Mouse (Mus musculus): ENCODE results near the gene Tfip11. TPM values are rescaled to one million over a fixed set of nuclear protein-coding genes. Genes with fewer than 3 reads are reported as not detected.

Gene Tfip11
- polyA plus RNA-seq, 1 experiment: 44.9 TPM

GRCm38 (mm10) chr5:112292343-112292980, 33.7 kb upstream of the Tfip11 start:
- H3K36me3 ChIP-seq (ENCODE audit: control insufficient read depth, insufficient read depth): peaks cover 21% of the 10 kb centered on the region
- TF ChIP-seq MYOD1 (IDR thresholded peaks at IDR 0.05; ENCODE audit: control insufficient read depth, insufficient read length, low read depth) (no peak), MAX (IDR thresholded peaks at IDR 0.05) (no peak), USF1 (IDR thresholded peaks at IDR 0.05; ENCODE audit: low read depth) (no peak), FOSL1 (IDR thresholded peaks at IDR 0.05; ENCODE audit: insufficient read depth, low read length, poor library complexity, severe bottlenecking) (no peak), CEBPB (IDR thresholded peaks at IDR 0.05; ENCODE audit: low read depth) (no peak), MYOG (IDR thresholded peaks at IDR 0.05; ENCODE audit: control insufficient read depth, extremely low read depth, insufficient read length) (no peak), CTCF (IDR thresholded peaks at IDR 0.05; ENCODE audit: control insufficient read depth, insufficient read depth, insufficient read length) (no peak)
- peaks cover 90% of the 10 kb centered on the region for H3K79me3 ChIP-seq (ENCODE audit: low read depth)
- H3ac ChIP-seq (ENCODE audit: control insufficient read depth, insufficient read length, low read depth): no peak overlapping the region
- H3K79me2 ChIP-seq (ENCODE audit: control insufficient read depth, insufficient read depth): peaks cover 100% of the 10 kb centered on the region
- no peaks in the 10 kb centered on the region for H3K27me3 ChIP-seq (ENCODE audit: control insufficient read depth, insufficient read depth, insufficient read length)
- H3K4me3 ChIP-seq (ENCODE audit: insufficient read depth, poor library complexity, severe bottlenecking): no peak overlapping the region

GRCm38 (mm10) chr5:112293800-112294199, 32.4 kb upstream of the Tfip11 start:
- Histone ChIP-seq H3K4me3 (ENCODE audit: insufficient read depth, poor library complexity, severe bottlenecking) (no peak overlapping the region), H3ac (ENCODE audit: control insufficient read depth, insufficient read length, low read depth) (no peak overlapping the region), H3K79me2 (ENCODE audit: control insufficient read depth, insufficient read depth) (peaks cover 100% of the 10 kb centered on the region), H3K36me3 (ENCODE audit: control insufficient read depth, insufficient read depth) (peaks cover 33% of the 10 kb centered on the region), H3K79me3 (ENCODE audit: low read depth) (peaks cover 90% of the 10 kb centered on the region), H3K27me3 (ENCODE audit: control insufficient read depth, insufficient read depth, insufficient read length) (no peaks in the 10 kb centered on the region)
- TF ChIP-seq CEBPB (IDR thresholded peaks at IDR 0.05; ENCODE audit: low read depth) (no peak), MAX (IDR thresholded peaks at IDR 0.05) (no peak)

- Histone ChIP-seq H3K79me2 (ENCODE audit: control insufficient read depth, insufficient read depth) (peaks cover 100% of the 10 kb centered on the region), H3ac (ENCODE audit: control insufficient read depth, insufficient read length, low read depth) (peak overlapping the region; percentile 20)
- TF ChIP-seq USF1 (IDR thresholded peaks at IDR 0.05; ENCODE audit: low read depth) (no peak), MYOD1 (IDR thresholded peaks at IDR 0.05; ENCODE audit: control insufficient read depth, insufficient read length, low read depth) (no peak), MAX (IDR thresholded peaks at IDR 0.05) (no peak), FOSL1 (IDR thresholded peaks at IDR 0.05; ENCODE audit: insufficient read depth, low read length, poor library complexity, severe bottlenecking) (no peak), MYOG (IDR thresholded peaks at IDR 0.05; ENCODE audit: control insufficient read depth, extremely low read depth, insufficient read length) (no peak)
Measured at GRCm38 (mm10) chr5:112294696-112295095, 31.5 kb upstream of the Tfip11 start.

GRCm38 (mm10) chr5:112295162-112295561, 31.0 kb upstream of the Tfip11 start:
- Histone ChIP-seq H3K27me3 (ENCODE audit: control insufficient read depth, insufficient read depth, insufficient read length) (no peaks in the 10 kb centered on the region), H3K4me3 (ENCODE audit: insufficient read depth, poor library complexity, severe bottlenecking) (no peak overlapping the region), H3K79me3 (ENCODE audit: low read depth) (peaks cover 91% of the 10 kb centered on the region), H3ac (ENCODE audit: control insufficient read depth, insufficient read length, low read depth) (no peak overlapping the region), H3K79me2 (ENCODE audit: control insufficient read depth, insufficient read depth) (peaks cover 100% of the 10 kb centered on the region), H3K36me3 (ENCODE audit: control insufficient read depth, insufficient read depth) (peaks cover 37% of the 10 kb centered on the region)
- TF ChIP-seq FOSL1 (IDR thresholded peaks at IDR 0.05; ENCODE audit: insufficient read depth, low read length, poor library complexity, severe bottlenecking) (peak; percentile 70), CTCF (IDR thresholded peaks at IDR 0.05; ENCODE audit: control insufficient read depth, insufficient read depth, insufficient read length) (no peak), MYOD1 (IDR thresholded peaks at IDR 0.05; ENCODE audit: control insufficient read depth, insufficient read length, low read depth) (peak; percentile 82), CEBPB (IDR thresholded peaks at IDR 0.05; ENCODE audit: low read depth) (peak; percentile 18), MAX (IDR thresholded peaks at IDR 0.05) (peak; percentile 33), MYOG (IDR thresholded peaks at IDR 0.05; ENCODE audit: control insufficient read depth, extremely low read depth, insufficient read length) (no peak)

More at GRCm38 (mm10) chr5:112294696-112295095, 31.5 kb upstream of the Tfip11 start:
- Histone ChIP-seq H3K36me3 (ENCODE audit: control insufficient read depth, insufficient read depth) (peaks cover 38% of the 10 kb centered on the region), H3K4me3 (ENCODE audit: insufficient read depth, poor library complexity, severe bottlenecking) (no peak overlapping the region), H3K27me3 (ENCODE audit: control insufficient read depth, insufficient read depth, insufficient read length) (no peaks in the 10 kb centered on the region), H3K79me3 (ENCODE audit: low read depth) (peaks cover 91% of the 10 kb centered on the region)

- H3K79me3 ChIP-seq (ENCODE audit: low read depth): peaks cover 91% of the 10 kb centered on the region
- H3K4me3 ChIP-seq (ENCODE audit: insufficient read depth, poor library complexity, severe bottlenecking): no peak overlapping the region
Measured at GRCm38 (mm10) chr5:112295564-112295963, 30.6 kb upstream of the Tfip11 start.

More at GRCm38 (mm10) chr5:112295564-112295963, 30.6 kb upstream of the Tfip11 start:
- peak overlapping the region; percentile 50 for H3ac ChIP-seq (ENCODE audit: control insufficient read depth, insufficient read length, low read depth)
- peaks cover 100% of the 10 kb centered on the region for H3K79me2 ChIP-seq (ENCODE audit: control insufficient read depth, insufficient read depth)
- H3K27me3 ChIP-seq (ENCODE audit: control insufficient read depth, insufficient read depth, insufficient read length): no peaks in the 10 kb centered on the region
- H3K36me3 ChIP-seq (ENCODE audit: control insufficient read depth, insufficient read depth): peaks cover 33% of the 10 kb centered on the region
- no peak for TF ChIP-seq MYOG (IDR thresholded peaks at IDR 0.05; ENCODE audit: control insufficient read depth, extremely low read depth, insufficient read length)
- TF ChIP-seq MYOD1 (IDR thresholded peaks at IDR 0.05; ENCODE audit: control insufficient read depth, insufficient read length, low read depth): no peak
- no peak for TF ChIP-seq CEBPB (IDR thresholded peaks at IDR 0.05; ENCODE audit: low read depth)
- no peak for TF ChIP-seq CTCF (IDR thresholded peaks at IDR 0.05; ENCODE audit: control insufficient read depth, insufficient read depth, insufficient read length)
- TF ChIP-seq USF1 (IDR thresholded peaks at IDR 0.05; ENCODE audit: low read depth): no peak
- TF ChIP-seq MAX (IDR thresholded peaks at IDR 0.05): no peak
- TF ChIP-seq FOSL1 (IDR thresholded peaks at IDR 0.05; ENCODE audit: insufficient read depth, low read length, poor library complexity, severe bottlenecking): no peak
